Mouse (Mus musculus) skeletal muscle tissue, adult 2 months (tissue): Measurements from ENCODE around the gene Micall2.

Source experiments
- DNase-seq: peaks from one replicate; pipeline ENCODE4 v3.0.0-alpha.2; 2012; ENCODE audit warnings: low read depth, low spot score

Gene Micall2

GRCm38 (mm10) chr5:139681832-139682630, 54.1 kb downstream of the Micall2 start:
- DNase-seq: no peak

- no peak for DNase-seq
These were observed 60.5 kb downstream of the Micall2 start for GRCm38 (mm10) chr5:139675707-139675967.

GRCm38 (mm10) chr5:139674940-139675706, 61.0 kb downstream of the Micall2 start:
- DNase-seq: no peak

- DNase-seq: no peak
These were observed 66.8 kb downstream of the Micall2 start for GRCm38 (mm10) chr5:139669380-139669779.

- peak; percentile 29 for DNase-seq
These were observed 67.6 kb downstream of the Micall2 start for GRCm38 (mm10) chr5:139668494-139668893.

- DNase-seq: no peak
These were observed 69.6 kb downstream of the Micall2 start for GRCm38 (mm10) chr5:139666496-139666895.

GRCm38 (mm10) chr5:139665375-139665774, 70.8 kb downstream of the Micall2 start:
- no peak for DNase-seq

GRCm38 (mm10) chr5:139661713-139662112, 74.4 kb downstream of the Micall2 start:
- DNase-seq: no peak

GRCm38 (mm10) chr5:139659307-139659706, 76.8 kb downstream of the Micall2 start:
- DNase-seq: no peak

- DNase-seq: no peak
These were observed 77.3 kb downstream of the Micall2 start for GRCm38 (mm10) chr5:139658865-139659264.

GRCm38 (mm10) chr5:139657959-139658602, 78.1 kb downstream of the Micall2 start:
- DNase-seq: no peak
